Mouse (Mus musculus) hindbrain, embryonic 13.5 days (tissue): ENCODE results near the gene Hnrnpab. TPM values are rescaled to one million over a fixed set of nuclear protein-coding genes. Genes with fewer than 3 reads are reported as not detected.
"Not testable (repeated sequence)": the region's sequence is repeated elsewhere in the genome, so short reads cannot be mapped to it uniquely, and the experiment has no call there.

Experiments used
- ATAC-seq: fragments of 200-750 bp; cut with Nextera tagmentation; 2 replicates; pipeline ENCODE4 v1.8.0; 2017; ENCODE audit warnings: moderate TSS enrichment; ENCODE audit not compliant: low FRiP score
- H3K27ac ChIP-seq: fragments of 300-500 bp; sonication (generic); 2 replicates; pipeline ENCODE4 v1.5.1; 2015; ENCODE audit warnings: inconsistent platforms, mild to moderate bottlenecking, moderate library complexity
- H3K27me3 ChIP-seq: fragments of 300-500 bp; sonication (generic); 2 replicates; pipeline ENCODE4 v1.6.1; 2015; ENCODE audit warnings: mild to moderate bottlenecking, inconsistent platforms
- H3K36me3 ChIP-seq: fragments of 300-500 bp; sonication (generic); 2 replicates; pipeline ENCODE4 v1.6.1; 2015; ENCODE audit warnings: mild to moderate bottlenecking, inconsistent platforms
- H3K4me1 ChIP-seq: fragments of 300-500 bp; sonication (generic); replicated peaks from 2 replicates; pipeline ENCODE4 v1.6.1; 2015; ENCODE audit warnings: inconsistent platforms
- H3K4me2 ChIP-seq: fragments of 300-500 bp; sonication (generic); 2 replicates; pipeline ENCODE4 v1.6.1; 2015; ENCODE audit warnings: inconsistent platforms, mild to moderate bottlenecking, moderate library complexity
- H3K4me3 ChIP-seq: fragments of 300-500 bp; sonication (generic); 2 replicates; pipeline ENCODE4 v1.5.1; 2015; ENCODE audit warnings: mild to moderate bottlenecking, inconsistent platforms
- H3K9ac ChIP-seq: fragments of 300-500 bp; sonication (generic); 2 replicates; pipeline ENCODE4 v1.6.1; 2015; ENCODE audit warnings: mild to moderate bottlenecking, inconsistent platforms
- H3K9me3 ChIP-seq: fragments of 300-500 bp; sonication (generic); 2 replicates; pipeline ENCODE4 v1.6.1; 2016; ENCODE audit warnings: inconsistent platforms
- WGBS: fragments of 180-500 bp; shearing (Covaris S2); methylation state at CpG from one replicate; pipeline ENCODE4 v1.1.7; 2015; 5-methylcytosine and 5-hydroxymethylcytosine counted together
- polyA plus RNA-seq: library from polyadenylated mRNA; unstranded; fragments of >200 nt; fragmentation: Nextera tagmentation; extraction: Ambion mirVana; gene quantifications from 2 replicates; pipeline ENCODE4 v1.2.1, GENCODE M21; 2015

Gene Hnrnpab
- polyA plus RNA-seq, 1 experiment from 2014 or later: 427 TPM

DNA sequence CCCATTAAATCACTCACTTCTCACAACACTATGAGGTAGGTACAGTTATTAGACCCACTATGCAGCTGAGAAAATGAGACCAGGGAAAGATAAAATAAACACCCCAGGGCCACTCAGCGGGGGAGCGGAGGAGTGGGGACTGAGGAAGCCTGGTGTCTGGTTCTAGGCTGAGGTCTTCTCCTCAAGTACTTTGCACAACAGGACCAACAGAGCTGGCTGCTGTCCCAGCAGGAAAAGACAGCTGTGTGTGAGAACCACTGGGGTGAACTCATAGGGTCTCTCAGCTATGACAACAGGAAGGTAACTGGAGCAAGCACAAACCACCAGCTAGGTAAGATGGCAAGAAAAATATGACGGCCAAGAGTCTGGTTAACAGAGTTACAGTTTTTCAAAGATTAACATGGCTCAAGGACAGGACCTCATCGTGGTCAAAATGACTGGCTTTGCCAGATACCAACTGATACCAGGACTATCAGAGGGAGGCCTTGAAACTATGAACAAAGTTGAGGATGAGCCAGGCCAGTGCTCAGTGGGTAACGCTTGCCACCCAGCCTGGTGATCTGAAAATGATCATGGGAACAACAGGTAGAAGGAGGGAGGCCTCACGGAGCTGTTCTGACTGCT is 25.6 kb upstream of the Hnrnpab start:
- Histone ChIP-seq H3K4me3 (no peak overlapping the region), H3K4me2 (no peak overlapping the region), H3K27ac (no peak overlapping the region), H3K27me3 (no peaks in the 10 kb centered on the region), H3K9ac (no peak overlapping the region), H3K9me3 (no peaks in the 10 kb centered on the region), H3K4me1 (peaks cover 36% of the 10 kb centered on the region), H3K36me3 (peaks cover 22% of the 10 kb centered on the region)
- WGBS: 86% methylated on average over 6 of the region's 6 CpGs
- ATAC-seq: no peak

- peaks cover 46% of the 10 kb centered on the region for H3K36me3 ChIP-seq
- H3K4me1 ChIP-seq: peaks cover 22% of the 10 kb centered on the region
- WGBS: 88% methylated on average over 15 of the region's 15 CpGs
- H3K4me3 ChIP-seq: no peak overlapping the region
- H3K9ac ChIP-seq: no peak overlapping the region
- no peak for ATAC-seq
- no peak overlapping the region for H3K27ac ChIP-seq
- H3K27me3 ChIP-seq: no peaks in the 10 kb centered on the region
- no peak overlapping the region for H3K4me2 ChIP-seq
- no peaks in the 10 kb centered on the region for H3K9me3 ChIP-seq
Observed at GRCm38 (mm10) chr11:51629651-51630314, 23.1 kb upstream of the Hnrnpab start.

- Histone ChIP-seq H3K4me3 (no peak overlapping the region), H3K4me1 (peaks cover 9% of the 10 kb centered on the region), H3K4me2 (no peak overlapping the region), H3K9me3 (no peaks in the 10 kb centered on the region), H3K27me3 (no peaks in the 10 kb centered on the region), H3K27ac (no peak overlapping the region), H3K9ac (no peak overlapping the region), H3K36me3 (peaks cover 64% of the 10 kb centered on the region)
- WGBS: 91% methylated on average over 8 of the region's 8 CpGs
- no peak for ATAC-seq
Observed at GRCm38 (mm10) chr11:51627907-51628306, 21.3 kb upstream of the Hnrnpab start.

- Histone ChIP-seq H3K9ac (no peak overlapping the region), H3K36me3 (peaks cover 69% of the 10 kb centered on the region), H3K27me3 (no peaks in the 10 kb centered on the region), H3K27ac (no peak overlapping the region), H3K4me3 (no peak overlapping the region), H3K9me3 (no peaks in the 10 kb centered on the region), H3K4me2 (no peak overlapping the region), H3K4me1 (peaks cover 9% of the 10 kb centered on the region)
- ATAC-seq: no peak
- 96% methylated on average over 9 of the region's 9 CpGs for WGBS
Observed at GRCm38 (mm10) chr11:51627425-51627824, 20.8 kb upstream of the Hnrnpab start.

DNA sequence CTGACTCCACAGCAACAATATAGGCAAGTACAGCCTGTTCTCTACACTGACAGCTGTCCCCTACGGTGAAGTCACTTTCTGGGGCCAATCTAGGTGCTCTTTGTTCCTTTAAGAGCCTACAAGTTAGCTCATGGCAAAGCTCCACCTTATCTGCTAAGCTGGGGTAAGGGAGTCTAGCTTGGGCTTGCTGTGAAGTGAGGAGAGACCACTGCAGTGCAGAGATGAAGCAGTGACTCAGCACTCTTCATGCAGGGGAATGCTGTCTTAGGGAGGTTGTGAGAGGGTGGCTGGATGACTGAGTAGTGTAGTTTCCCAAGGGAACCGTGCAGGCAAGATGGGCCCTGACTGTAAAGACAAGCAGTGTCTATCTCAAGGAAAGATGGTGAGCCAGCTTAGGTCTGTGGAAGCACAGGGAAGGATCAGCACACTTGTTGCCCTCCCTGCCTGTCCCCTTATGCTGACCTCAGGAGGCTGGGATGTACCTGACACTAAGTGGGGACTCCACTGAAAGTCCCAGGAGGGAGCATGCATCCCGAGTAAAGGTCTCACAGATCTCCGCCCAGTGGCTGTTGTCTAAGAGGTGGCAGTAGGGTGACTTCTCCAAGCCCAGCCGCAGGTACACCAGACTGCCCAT is 18.7 kb upstream of the Hnrnpab start:
- 89% methylated on average over 5 of the region's 5 CpGs for WGBS
- H3K9ac ChIP-seq: no peak overlapping the region
- no peaks in the 10 kb centered on the region for H3K27me3 ChIP-seq
- H3K36me3 ChIP-seq: peaks cover 80% of the 10 kb centered on the region
- H3K9me3 ChIP-seq: no peaks in the 10 kb centered on the region
- H3K4me3 ChIP-seq: no peak overlapping the region
- H3K4me1 ChIP-seq: peaks cover 17% of the 10 kb centered on the region
- H3K4me2 ChIP-seq: no peak overlapping the region
- no peak for ATAC-seq
- no peak overlapping the region for H3K27ac ChIP-seq

DNA sequence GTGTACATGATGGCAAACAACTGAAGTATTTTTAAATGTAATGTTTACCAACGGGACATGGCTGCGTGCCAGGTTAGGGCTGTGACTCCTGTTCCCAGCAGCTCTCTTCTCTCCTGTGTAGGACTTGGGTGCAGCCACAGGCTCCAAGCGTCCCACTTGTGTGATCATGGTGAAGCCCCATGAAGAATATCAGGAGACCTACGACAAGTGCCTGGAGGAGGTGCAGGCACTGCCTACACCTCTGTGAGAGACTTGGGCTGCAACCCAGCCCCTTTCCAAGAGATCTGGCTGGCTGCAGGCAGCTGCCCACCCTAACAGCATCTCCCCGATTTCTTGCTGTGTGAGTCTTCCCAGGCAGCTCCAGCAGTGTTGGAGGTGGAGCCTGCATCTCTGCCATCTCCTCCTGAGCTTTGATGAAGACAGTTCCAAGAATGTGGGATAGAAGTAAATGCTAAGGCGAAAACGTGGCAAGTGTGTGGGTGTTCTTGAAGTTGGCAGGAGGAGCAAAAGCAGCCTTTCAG is 16.4 kb upstream of the Hnrnpab start:
- H3K4me3 ChIP-seq: no peak overlapping the region
- H3K4me1 ChIP-seq: peaks cover 24% of the 10 kb centered on the region
- WGBS: 95% methylated on average over 7 of the region's 7 CpGs
- no peak overlapping the region for H3K4me2 ChIP-seq
- no peak for ATAC-seq
- H3K27ac ChIP-seq: no peak overlapping the region
- H3K9me3 ChIP-seq: no peaks in the 10 kb centered on the region
- H3K9ac ChIP-seq: no peak overlapping the region
- peaks cover 66% of the 10 kb centered on the region for H3K36me3 ChIP-seq
- no peaks in the 10 kb centered on the region for H3K27me3 ChIP-seq

GRCm38 (mm10) chr11:51621776-51622175 is 15.1 kb upstream of the Hnrnpab start:
- no peak overlapping the region for H3K4me3 ChIP-seq
- ATAC-seq: no peak
- H3K27ac ChIP-seq: no peak overlapping the region
- H3K4me2 ChIP-seq: no peak overlapping the region
- H3K9ac ChIP-seq: no peak overlapping the region
- no peaks in the 10 kb centered on the region for H3K27me3 ChIP-seq
- H3K36me3 ChIP-seq: peaks cover 53% of the 10 kb centered on the region
- no peaks in the 10 kb centered on the region for H3K9me3 ChIP-seq
- 97% methylated on average over 2 of the region's 2 CpGs for WGBS
- H3K4me1 ChIP-seq: peaks cover 24% of the 10 kb centered on the region

- peak overlapping the region; percentile 76 for H3K4me2 ChIP-seq
- H3K9ac ChIP-seq: peak overlapping the region; percentile 79
- ATAC-seq: no peak
- H3K4me3 ChIP-seq: peak overlapping the region; percentile 81
- H3K9me3 ChIP-seq: no peaks in the 10 kb centered on the region
- H3K27ac ChIP-seq: no peak overlapping the region
- peaks cover 33% of the 10 kb centered on the region for H3K4me1 ChIP-seq
- peaks cover 37% of the 10 kb centered on the region for H3K36me3 ChIP-seq
- WGBS: 2% methylated on average over 11 of the region's 11 CpGs
- H3K27me3 ChIP-seq: no peaks in the 10 kb centered on the region
Observed at GRCm38 (mm10) chr11:51620084-51620483, 13.4 kb upstream of the Hnrnpab start.

GRCm38 (mm10) chr11:51619409-51620060 is 12.9 kb upstream of the Hnrnpab start, which contains the start of gene Nhp2:
Nhp2 (plus strand) TSS chr11:51619735.
- Histone ChIP-seq H3K4me2 (peak within 1 kb of the TSS; percentile 76), H3K27ac (peak within 1 kb of the TSS; percentile 61; the same call in 1 of the 2 replicates), H3K4me3 (peak within 1 kb of the TSS; percentile 81), H3K4me1 (peaks cover 37% of the 10 kb centered on the region), H3K36me3 (peaks cover 32% of the 10 kb centered on the region), H3K9ac (peak within 1 kb of the TSS; percentile 79), H3K27me3 (no peaks in the 10 kb centered on the region), H3K9me3 (no peaks in the 10 kb centered on the region)
- WGBS: under 1% methylated on average over 51 of the region's 51 CpGs
- ATAC-seq: peak; percentile 93

- Histone ChIP-seq H3K4me1 (peaks cover 38% of the 10 kb centered on the region), H3K4me3 (peak overlapping the region; percentile 81), H3K4me2 (peak overlapping the region; percentile 76), H3K9ac (peak overlapping the region; percentile 46; the same call in 1 of the 2 replicates), H3K27ac (peak overlapping the region; percentile 13; the same call in 1 of the 2 replicates), H3K9me3 (no peaks in the 10 kb centered on the region), H3K36me3 (peaks cover 26% of the 10 kb centered on the region), H3K27me3 (no peaks in the 10 kb centered on the region)
- WGBS: 59% methylated on average over 8 of the region's 8 CpGs
- peak; percentile 66 for ATAC-seq
Observed at GRCm38 (mm10) chr11:51618894-51619408, 12.3 kb upstream of the Hnrnpab start.

DNA sequence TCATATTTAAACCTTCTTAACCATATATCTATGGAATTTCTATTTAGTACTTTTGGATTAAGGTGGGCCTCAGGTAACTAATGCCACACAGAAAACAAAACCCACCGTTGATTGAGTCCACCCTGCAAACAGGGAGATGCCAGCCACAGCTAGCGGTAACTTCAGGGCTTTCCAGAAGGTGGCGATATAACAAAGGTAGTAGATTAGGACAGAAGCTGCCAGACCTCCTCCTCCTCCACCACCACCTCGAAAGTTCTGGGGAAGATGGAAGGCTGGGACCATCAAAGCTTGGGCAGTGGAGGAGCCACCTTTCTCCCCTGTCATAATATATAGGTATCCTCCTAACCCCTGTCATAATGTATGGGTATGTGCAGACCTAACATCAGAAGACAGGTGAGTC is 11.0 kb upstream of the Hnrnpab start:
- Histone ChIP-seq H3K9ac (no peak overlapping the region), H3K9me3 (no peaks in the 10 kb centered on the region), H3K4me3 (no peak overlapping the region), H3K36me3 (peaks cover 13% of the 10 kb centered on the region), H3K27me3 (no peaks in the 10 kb centered on the region), H3K4me2 (no peak overlapping the region), H3K4me1 (peaks cover 38% of the 10 kb centered on the region), H3K27ac (no peak overlapping the region)
- 3% methylated on average over 4 of the region's 4 CpGs for whole genome bisulfite sequencing
- ATAC-seq: no peak

DNA sequence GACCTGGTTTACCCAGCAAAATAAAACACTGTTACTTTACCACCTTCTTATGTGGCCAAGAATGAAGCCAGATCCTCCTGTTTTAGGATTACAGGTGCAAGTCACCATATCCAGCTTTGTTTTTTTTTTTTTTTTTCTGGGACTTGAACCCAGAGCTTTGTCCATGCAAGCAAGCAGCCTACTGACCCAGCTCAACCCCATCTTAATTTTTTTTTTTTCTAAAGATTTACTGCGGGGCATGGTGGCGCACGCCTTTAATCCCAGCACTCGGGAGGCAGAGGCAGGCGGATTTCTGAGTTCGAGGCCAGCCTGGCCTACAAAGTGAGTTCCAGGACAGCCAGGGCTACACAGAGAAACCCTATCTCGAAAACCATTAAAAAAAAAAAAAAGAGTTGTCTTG is 9.5 kb upstream of the Hnrnpab start:
- not testable (repeated sequence) for H3K27ac ChIP-seq, H3K9ac ChIP-seq, H3K9me3 ChIP-seq, H3K27me3 ChIP-seq, ATAC-seq, H3K36me3 ChIP-seq
- peaks cover 29% of the 10 kb centered on the region for H3K4me1 ChIP-seq
- peak overlapping the region; percentile 32; the same call in 1 of the 2 replicates for H3K4me3 ChIP-seq
- H3K4me2 ChIP-seq: peak overlapping the region; percentile 57
- 92% methylated on average over 7 of the region's 7 CpGs for WGBS
